Mouse (Mus musculus): ENCODE measurements around the gene Rapgefl1. TPM values are rescaled to one million over a fixed set of nuclear protein-coding genes. Genes with fewer than 3 reads are reported as not detected.

The Rapgefl1 gene
- polyA plus RNA-seq, 1 experiment from 2014 or later = 7.7 TPM

DNA sequence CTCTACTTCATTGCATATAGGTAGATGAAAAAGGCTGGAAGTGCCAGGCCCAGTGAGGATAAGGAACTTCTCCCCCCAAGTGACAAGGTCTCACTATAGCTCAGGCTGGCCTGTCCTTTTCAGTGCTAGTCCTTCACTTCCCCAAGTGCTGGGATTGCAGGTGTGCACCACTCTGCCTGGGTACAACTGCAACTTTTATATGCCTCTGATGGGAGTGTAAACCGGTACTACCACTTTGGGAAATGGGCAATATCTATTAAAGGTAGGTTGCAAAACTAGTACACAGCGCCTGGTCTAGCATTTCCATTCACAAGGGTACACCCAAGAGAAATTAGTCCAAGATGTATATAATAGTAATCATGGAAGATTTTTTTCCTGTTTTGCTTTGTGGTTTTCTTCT is 18.1 kb downstream of the Rapgefl1 start:
- H3K27me3 ChIP-seq (ENCODE audit: control insufficient read depth, insufficient read depth, low read length) = no peaks in the 10 kb centered on the region
- no peak overlapping the region for H3K4me2 ChIP-seq (replicated peaks; ENCODE audit: low read depth, low read length)
- H3K9ac ChIP-seq (replicated peaks; ENCODE audit: low read depth, low read length) = no peak overlapping the region
- no peaks in the 10 kb centered on the region for H3K9me3 ChIP-seq (ENCODE audit: control insufficient read depth, low read depth, low read length)
- no peak for ATAC-seq (ENCODE audit: insufficient number of reproducible peaks, insufficient read depth, low FRiP score, low read depth)
- no peaks in the 10 kb centered on the region for H3K36me3 ChIP-seq (ENCODE audit: control insufficient read depth, insufficient read depth, low read length)
- WGBS = 94% methylated on average over 2 of the region's 2 CpGs
- H3K27ac ChIP-seq (ENCODE audit: low read length) = no peak overlapping the region
- no peak overlapping the region for H3K4me3 ChIP-seq (ENCODE audit: low read depth, low read length)
- peaks cover 5% of the 10 kb centered on the region; the same call in 1 of the 2 replicates for H3K4me1 ChIP-seq (ENCODE audit: control insufficient read depth, insufficient read depth, low read length)

GRCm38 (mm10) chr11:98858759-98859731 is 22.5 kb downstream of the Rapgefl1 start:
- Histone ChIP-seq H3K4me2 (replicated peaks; ENCODE audit: low read depth, low read length) (no peak overlapping the region), H3K27me3 (ENCODE audit: control insufficient read depth, insufficient read depth, low read length) (no peaks in the 10 kb centered on the region), H3K36me3 (ENCODE audit: control insufficient read depth, insufficient read depth, low read length) (no peaks in the 10 kb centered on the region), H3K9me3 (ENCODE audit: control insufficient read depth, low read depth, low read length) (no peaks in the 10 kb centered on the region), H3K9ac (replicated peaks; ENCODE audit: low read depth, low read length) (no peak overlapping the region), H3K4me1 (ENCODE audit: control insufficient read depth, insufficient read depth, low read length) (0 out of 2 replicates have a peak, but pooled peaks cover 3% of the 10 kb centered on the region), H3K4me3 (ENCODE audit: low read depth, low read length) (no peak overlapping the region), H3K27ac (ENCODE audit: low read length) (no peak overlapping the region)
- WGBS = 36% methylated on average over 14 of the region's 14 CpGs
- no peak for ATAC-seq (ENCODE audit: insufficient number of reproducible peaks, insufficient read depth, low FRiP score, low read depth)

DNA sequence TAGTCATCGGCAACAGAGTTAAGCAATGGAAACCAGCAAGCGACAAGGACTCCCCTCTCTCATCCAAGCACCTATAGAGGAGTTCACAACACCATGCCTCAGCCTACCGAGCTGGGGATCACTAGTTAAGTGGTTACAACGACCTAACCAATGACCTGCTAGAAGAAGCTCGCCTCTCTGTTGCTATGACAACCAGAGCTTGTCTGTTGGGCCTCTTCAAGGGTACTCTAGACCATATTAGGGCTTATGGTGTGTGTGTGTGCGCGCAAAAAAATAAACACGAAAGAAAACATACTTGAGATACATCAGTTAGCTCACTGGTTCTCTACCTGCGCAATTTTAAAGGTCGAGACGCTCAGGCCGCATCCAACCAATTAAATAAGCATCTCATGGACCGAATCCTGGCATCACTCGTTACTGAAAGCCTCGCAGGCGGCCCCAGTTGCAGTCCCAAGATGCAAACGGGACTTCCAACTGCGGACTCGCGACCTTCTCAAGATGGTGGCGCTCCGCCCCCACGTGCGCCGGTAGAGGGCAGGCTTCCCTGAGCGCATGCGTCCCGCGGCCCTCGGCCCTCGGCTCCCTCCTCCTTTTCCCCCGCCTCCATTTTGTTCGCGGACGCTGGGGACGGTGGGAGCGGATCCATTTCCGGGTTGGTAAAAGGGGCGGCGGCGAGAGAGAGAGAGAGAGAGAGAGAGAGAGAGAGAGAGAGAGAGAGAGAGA is 26.6 kb downstream of the Rapgefl1 start, which contains the start of gene Wipf2:
TSS of gene Wipf2 (plus strand) at position 611 of the 723 bp plus-strand sequence.
- Histone ChIP-seq H3K4me1 (ENCODE audit: control insufficient read depth, insufficient read depth, low read length) (0 out of 2 replicates have a peak, but pooled peaks cover 7% of the 10 kb centered on the region), H3K27ac (ENCODE audit: low read length) (peak within 1 kb of the TSS; percentile 87), H3K9ac (replicated peaks; ENCODE audit: low read depth, low read length) (peak within 1 kb of the TSS; percentile 42), H3K36me3 (ENCODE audit: control insufficient read depth, insufficient read depth, low read length) (peaks cover 9% of the 10 kb centered on the region; the same call in 1 of the 2 replicates), H3K27me3 (ENCODE audit: control insufficient read depth, insufficient read depth, low read length) (no peaks in the 10 kb centered on the region), H3K9me3 (ENCODE audit: control insufficient read depth, low read depth, low read length) (no peaks in the 10 kb centered on the region), H3K4me3 (ENCODE audit: low read depth, low read length) (peak within 1 kb of the TSS; percentile 65), H3K4me2 (replicated peaks; ENCODE audit: low read depth, low read length) (peak within 1 kb of the TSS; percentile 75)
- ATAC-seq (ENCODE audit: insufficient number of reproducible peaks, insufficient read depth, low FRiP score, low read depth) = peak; percentile 91
- WGBS = 6% methylated on average over 41 of the region's 41 CpGs

- no peaks in the 10 kb centered on the region for H3K9me3 ChIP-seq (ENCODE audit: control insufficient read depth, low read depth, low read length)
- H3K27me3 ChIP-seq (ENCODE audit: control insufficient read depth, insufficient read depth, low read length) = no peaks in the 10 kb centered on the region
- ATAC-seq (ENCODE audit: insufficient number of reproducible peaks, insufficient read depth, low FRiP score, low read depth) = peak; percentile 68
- H3K36me3 ChIP-seq (ENCODE audit: control insufficient read depth, insufficient read depth, low read length) = peaks cover 12% of the 10 kb centered on the region; the same call in 1 of the 2 replicates
- H3K4me2 ChIP-seq (replicated peaks; ENCODE audit: low read depth, low read length) = peak overlapping the region; percentile 75
- H3K27ac ChIP-seq (ENCODE audit: low read length) = peak overlapping the region; percentile 87
- peak overlapping the region; percentile 65 for H3K4me3 ChIP-seq (ENCODE audit: low read depth, low read length)
- H3K4me1 ChIP-seq (ENCODE audit: control insufficient read depth, insufficient read depth, low read length) = 0 out of 2 replicates have a peak, but pooled peaks cover 7% of the 10 kb centered on the region
- WGBS = under 1% methylated on average over 39 of the region's 39 CpGs
- peak overlapping the region; percentile 42 for H3K9ac ChIP-seq (replicated peaks; ENCODE audit: low read depth, low read length)
Observed at GRCm38 (mm10) chr11:98863751-98864429, 27.3 kb downstream of the Rapgefl1 start.

DNA sequence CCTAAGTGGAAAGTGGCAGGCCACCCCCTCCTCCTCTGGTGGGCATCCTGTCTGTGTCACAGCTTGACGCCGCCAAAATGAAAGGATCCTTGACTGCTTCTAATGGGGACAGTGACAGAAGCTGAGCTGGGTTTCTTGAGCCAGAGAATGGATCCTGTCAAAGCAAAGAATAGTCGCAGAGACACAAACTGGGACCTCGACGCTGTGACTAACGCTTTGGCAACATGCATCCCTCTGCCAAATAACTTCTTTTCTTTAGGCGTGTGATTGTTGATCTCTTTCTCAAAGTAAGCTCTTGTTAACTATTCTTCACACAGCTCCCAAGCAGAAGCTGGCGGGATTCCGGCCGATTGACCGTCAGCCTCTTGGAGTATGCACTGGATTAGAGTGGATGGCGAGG is 30.7 kb downstream of the Rapgefl1 start:
- no peak overlapping the region for H3K9ac ChIP-seq (replicated peaks; ENCODE audit: low read depth, low read length)
- H3K27me3 ChIP-seq (ENCODE audit: control insufficient read depth, insufficient read depth, low read length) = no peaks in the 10 kb centered on the region
- no peak overlapping the region for H3K4me3 ChIP-seq (ENCODE audit: low read depth, low read length)
- ATAC-seq (ENCODE audit: insufficient number of reproducible peaks, insufficient read depth, low FRiP score, low read depth) = no peak
- WGBS = 91% methylated on average over 12 of the region's 12 CpGs
- peaks cover 17% of the 10 kb centered on the region; the same call in 1 of the 2 replicates for H3K36me3 ChIP-seq (ENCODE audit: control insufficient read depth, insufficient read depth, low read length)
- no peak overlapping the region for H3K4me2 ChIP-seq (replicated peaks; ENCODE audit: low read depth, low read length)
- H3K27ac ChIP-seq (ENCODE audit: low read length) = no peak overlapping the region
- 0 out of 2 replicates have a peak, but pooled peaks cover 7% of the 10 kb centered on the region for H3K4me1 ChIP-seq (ENCODE audit: control insufficient read depth, insufficient read depth, low read length)
- no peaks in the 10 kb centered on the region for H3K9me3 ChIP-seq (ENCODE audit: control insufficient read depth, low read depth, low read length)

- H3K4me2 ChIP-seq (replicated peaks; ENCODE audit: low read depth, low read length) = no peak overlapping the region
- ATAC-seq (ENCODE audit: insufficient number of reproducible peaks, insufficient read depth, low FRiP score, low read depth) = no peak
- no peaks in the 10 kb centered on the region for H3K27me3 ChIP-seq (ENCODE audit: control insufficient read depth, insufficient read depth, low read length)
- no peak overlapping the region for H3K27ac ChIP-seq (ENCODE audit: low read length)
- H3K9me3 ChIP-seq (ENCODE audit: control insufficient read depth, low read depth, low read length) = no peaks in the 10 kb centered on the region
- peaks cover 21% of the 10 kb centered on the region; the same call in 1 of the 2 replicates for H3K36me3 ChIP-seq (ENCODE audit: control insufficient read depth, insufficient read depth, low read length)
- H3K9ac ChIP-seq (replicated peaks; ENCODE audit: low read depth, low read length) = no peak overlapping the region
- H3K4me3 ChIP-seq (ENCODE audit: low read depth, low read length) = no peak overlapping the region
- H3K4me1 ChIP-seq (ENCODE audit: control insufficient read depth, insufficient read depth, low read length) = no peaks in the 10 kb centered on the region
- 91% methylated on average over 8 of the region's 8 CpGs for WGBS
Observed at GRCm38 (mm10) chr11:98869906-98870305, 33.3 kb downstream of the Rapgefl1 start.

GRCm38 (mm10) chr11:98870791-98871190 is 34.2 kb downstream of the Rapgefl1 start:
- Histone ChIP-seq H3K4me3 (ENCODE audit: low read depth, low read length) (no peak overlapping the region), H3K4me1 (ENCODE audit: control insufficient read depth, insufficient read depth, low read length) (no peaks in the 10 kb centered on the region), H3K36me3 (ENCODE audit: control insufficient read depth, insufficient read depth, low read length) (peaks cover 21% of the 10 kb centered on the region; the same call in 1 of the 2 replicates), H3K27ac (ENCODE audit: low read length) (no peak overlapping the region), H3K9me3 (ENCODE audit: control insufficient read depth, low read depth, low read length) (no peaks in the 10 kb centered on the region), H3K4me2 (replicated peaks; ENCODE audit: low read depth, low read length) (no peak overlapping the region), H3K27me3 (ENCODE audit: control insufficient read depth, insufficient read depth, low read length) (no peaks in the 10 kb centered on the region), H3K9ac (replicated peaks; ENCODE audit: low read depth, low read length) (no peak overlapping the region)
- no peak for ATAC-seq (ENCODE audit: insufficient number of reproducible peaks, insufficient read depth, low FRiP score, low read depth)
- WGBS = 73% methylated on average over 5 of the region's 5 CpGs

GRCm38 (mm10) chr11:98871416-98871815 is 34.8 kb downstream of the Rapgefl1 start:
- Histone ChIP-seq H3K36me3 (ENCODE audit: control insufficient read depth, insufficient read depth, low read length) (peaks cover 21% of the 10 kb centered on the region; the same call in 1 of the 2 replicates), H3K9ac (replicated peaks; ENCODE audit: low read depth, low read length) (no peak overlapping the region), H3K4me3 (ENCODE audit: low read depth, low read length) (no peak overlapping the region), H3K27ac (ENCODE audit: low read length) (no peak overlapping the region), H3K4me1 (ENCODE audit: control insufficient read depth, insufficient read depth, low read length) (no peaks in the 10 kb centered on the region), H3K27me3 (ENCODE audit: control insufficient read depth, insufficient read depth, low read length) (no peaks in the 10 kb centered on the region), H3K4me2 (replicated peaks; ENCODE audit: low read depth, low read length) (no peak overlapping the region), H3K9me3 (ENCODE audit: control insufficient read depth, low read depth, low read length) (no peaks in the 10 kb centered on the region)
- ATAC-seq (ENCODE audit: insufficient number of reproducible peaks, insufficient read depth, low FRiP score, low read depth) = no peak
- WGBS = 68% methylated on average over 4 of the region's 4 CpGs

All from stomach, embryonic 14.5 days (tissue).